Mouse (Mus musculus): ENCODE measurements around the gene Myh1.

GRCm38 (mm10) chr11:67151651-67152630, 47.9 kb upstream of the Myh1 start:
- TF ChIP-seq CTCF (IDR thresholded peaks at IDR 0.05; ENCODE audit: borderline replicate concordance, control insufficient read depth, extremely low read depth, insufficient read depth, low read length, poor library complexity) (no peak), POLR2A (IDR thresholded peaks at IDR 0.05; ENCODE audit: control insufficient read depth, extremely low read depth, insufficient read depth, low read length, poor library complexity) (no peak)

Data from thymus, adult 2 months (tissue).